Mouse (Mus musculus) heart, adult 2 months (tissue): Measurements from ENCODE around the gene Fyb. TPM values are rescaled to one million over a fixed set of nuclear protein-coding genes. Genes with fewer than 3 reads are reported as not detected.
A peak's percentile ranks its signal among the peaks of the same experiment; 100 is the strongest.

Experiments
- DNase-seq, 2 experiments: peaks; one replicate each; pipeline ENCODE4 v3.0.0; 2021
- H3K27ac ChIP-seq: fragments of 200-600 bp; 2 replicates; pipeline ENCODE4 v1.8.1; 2022
- H3K27me3 ChIP-seq: fragments of 200-500 bp; 2 replicates; pipeline ENCODE4 v1.6.1; 2012; ENCODE audit warnings: mild to moderate bottlenecking, low read length, inconsistent platforms, mixed read lengths; ENCODE audit not compliant: control insufficient read depth, insufficient read depth
- H3K36me3 ChIP-seq: fragments of 200-500 bp; 2 replicates; pipeline ENCODE4 v1.6.1; 2012; ENCODE audit warnings: low read length, inconsistent platforms; ENCODE audit not compliant: control insufficient read depth, insufficient read depth
- H3K4me1 ChIP-seq: fragments of 200-500 bp; 2 replicates; pipeline ENCODE4 v1.6.1; 2011; ENCODE audit warnings: low read length; ENCODE audit not compliant: control insufficient read depth, insufficient read depth
- H3K4me3 ChIP-seq: fragments of 200-600 bp; 2 replicates; pipeline ENCODE4 v1.8.1; 2022
- H3K79me2 ChIP-seq: fragments of 200-500 bp; replicated peaks from 2 replicates; pipeline ENCODE4 v1.6.1; 2012; ENCODE audit warnings: mild to moderate bottlenecking, inconsistent platforms, low read length, moderate library complexity, mixed read lengths; ENCODE audit not compliant: control insufficient read depth, insufficient read depth
- H3K9ac ChIP-seq: fragments of 200-500 bp; 2 replicates; pipeline ENCODE4 v1.6.1; 2012; ENCODE audit warnings: low read depth, mild to moderate bottlenecking, control low read depth, inconsistent platforms, low read length, mixed read lengths
- CTCF ChIP-seq: fragments of 200-600 bp; IDR thresholded peaks from 2 replicates; pipeline ENCODE4 v1.8.1; 2022; ENCODE audit warnings: antibody characterized with exemption, mild to moderate bottlenecking, moderate library complexity
- EP300 ChIP-seq: fragments of 200-500 bp; IDR thresholded peaks from 2 replicates; pipeline ENCODE4 v1.6.1; 2011; ENCODE audit warnings: low read depth, low read length, control low read depth; ENCODE audit not compliant: insufficient read depth
- POLR2A ChIP-seq: fragments of 200-500 bp; IDR thresholded peaks from 2 replicates; pipeline ENCODE4 v1.6.1; 2011; ENCODE audit warnings: mild to moderate bottlenecking, low read depth, low read length, control low read depth; ENCODE audit not compliant: insufficient read depth
- WGBS: fragments of 180-500 bp; shearing (Covaris S2); methylation state at CpG from one replicate; pipeline ENCODE4 v1.1.7; 2018; 5-methylcytosine and 5-hydroxymethylcytosine counted together
- intact Hi-C: fragments of 180-260 bp; cut with DNase I; formaldehyde crosslinking; loops from one replicate; pipeline ENCODE4 v1.15.1; 2025
- polyA plus RNA-seq: library from polyadenylated mRNA; depleted of rRNA; stranded (reverse); fragments of >200 nt; gene quantifications from 2 replicates; pipeline ENCODE4 v1.2.3, GENCODE M21; 2012
- total RNA-seq, 2 experiments: library from RNA; stranded (reverse); gene quantifications; 2 replicates each; pipeline ENCODE4 v1.2.3; 2021

Gene Fyb
- total and polyA plus RNA-seq, 3 experiments, result 4.1 to 45.7 (median 25.2) TPM

DNA sequence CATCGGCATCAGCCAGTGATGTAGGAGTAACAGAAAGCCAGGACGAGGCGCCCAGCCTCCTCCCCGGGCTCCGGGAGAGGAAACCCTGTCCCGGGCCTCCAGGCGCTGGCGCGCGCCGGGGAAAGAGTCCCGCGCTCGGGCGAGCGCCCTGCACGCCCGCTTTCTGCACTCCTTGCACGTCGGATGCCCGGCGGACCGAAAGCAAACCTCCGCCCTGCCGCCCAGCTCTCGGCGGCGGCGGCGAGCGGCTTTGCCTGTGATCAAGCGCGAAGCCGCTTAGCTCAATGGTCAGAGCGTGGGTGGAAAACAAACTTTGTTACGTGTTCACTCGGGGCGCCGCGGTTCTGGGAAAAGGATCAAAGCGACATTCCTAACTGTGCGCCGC, 184.9 kb downstream of the Fyb start:
- intact Hi-C loops, result loop anchor here (5.0 kb wide), 1 partner anchor 165 kb away; the partner anchor contains the start of gene Osmr
- under 1% methylated on average over 43 of the region's 43 CpGs for WGBS
- H3K4me3 ChIP-seq, result peak overlapping the region; percentile 86
- H3K9ac ChIP-seq, result peak overlapping the region; percentile 70
- no peak for TF ChIP-seq CTCF
- no peak for TF ChIP-seq POLR2A
- TF ChIP-seq EP300, result no peak
- H3K79me2 ChIP-seq, result peaks cover 6% of the 10 kb centered on the region
- H3K27me3 ChIP-seq, result no peaks in the 10 kb centered on the region
- peaks cover 5% of the 10 kb centered on the region for H3K4me1 ChIP-seq
- peak; percentile 76 to 78 for DNase-seq
- H3K27ac ChIP-seq, result peak overlapping the region; percentile 87
- peaks cover 6% of the 10 kb centered on the region; the same call in 1 of the 2 replicates for H3K36me3 ChIP-seq

DNA sequence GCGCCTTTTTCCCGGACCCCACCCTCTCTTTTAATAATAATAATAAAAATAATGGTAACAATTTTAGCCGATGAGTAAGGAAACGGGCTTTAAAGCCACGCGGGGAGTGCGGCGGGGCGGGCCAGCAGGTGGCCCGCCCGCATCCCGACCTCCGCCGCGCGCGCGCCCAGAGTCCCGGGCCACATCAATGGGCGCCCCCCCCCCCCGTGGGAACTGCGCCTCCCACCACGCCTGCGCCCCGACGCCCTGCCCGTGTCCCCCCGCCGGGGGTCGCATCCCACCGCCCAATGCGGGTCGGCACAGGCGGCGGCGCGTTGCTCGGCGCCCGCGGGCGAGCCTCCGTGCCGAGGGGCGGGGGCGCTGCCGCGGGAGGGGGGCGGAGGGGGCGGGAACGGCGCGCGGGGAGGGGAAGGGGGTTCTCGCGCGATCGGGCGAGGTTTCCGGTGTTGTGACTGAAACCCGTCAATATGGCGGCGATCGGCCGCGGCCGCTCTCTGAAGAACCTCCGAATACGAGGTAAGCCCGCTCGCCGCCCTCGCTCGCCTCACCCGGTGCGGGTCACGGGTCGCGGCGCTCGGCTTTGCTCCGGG, 185.4 kb downstream of the Fyb start, which contains the start of gene Rictor:
TSS of gene Rictor (plus strand) at position 444 of the 590 bp plus-strand sequence.
- H3K36me3 ChIP-seq, result peaks cover 7% of the 10 kb centered on the region
- peaks cover 7% of the 10 kb centered on the region for H3K79me2 ChIP-seq
- H3K27ac ChIP-seq, result peak within 1 kb of the TSS; percentile 87
- TF ChIP-seq EP300 (no peak), POLR2A (peak; percentile 60; the same call in 1 of the 2 replicates), CTCF (0 out of 2 replicates have a peak, but pooled peaks have one; percentile 11)
- H3K9ac ChIP-seq, result peak within 1 kb of the TSS; percentile 100
- peak; percentile 88 to 90 for DNase-seq
- H3K4me3 ChIP-seq, result peak within 1 kb of the TSS; percentile 86
- peaks cover 6% of the 10 kb centered on the region for H3K4me1 ChIP-seq
- under 1% methylated on average over 51 of the region's 82 CpGs for WGBS
- intact Hi-C loops, result loop anchor here (5.0 kb wide), 1 partner anchor 164 kb away; the partner anchor contains the start of gene Osmr
- H3K27me3 ChIP-seq, result no peaks in the 10 kb centered on the region

DNA sequence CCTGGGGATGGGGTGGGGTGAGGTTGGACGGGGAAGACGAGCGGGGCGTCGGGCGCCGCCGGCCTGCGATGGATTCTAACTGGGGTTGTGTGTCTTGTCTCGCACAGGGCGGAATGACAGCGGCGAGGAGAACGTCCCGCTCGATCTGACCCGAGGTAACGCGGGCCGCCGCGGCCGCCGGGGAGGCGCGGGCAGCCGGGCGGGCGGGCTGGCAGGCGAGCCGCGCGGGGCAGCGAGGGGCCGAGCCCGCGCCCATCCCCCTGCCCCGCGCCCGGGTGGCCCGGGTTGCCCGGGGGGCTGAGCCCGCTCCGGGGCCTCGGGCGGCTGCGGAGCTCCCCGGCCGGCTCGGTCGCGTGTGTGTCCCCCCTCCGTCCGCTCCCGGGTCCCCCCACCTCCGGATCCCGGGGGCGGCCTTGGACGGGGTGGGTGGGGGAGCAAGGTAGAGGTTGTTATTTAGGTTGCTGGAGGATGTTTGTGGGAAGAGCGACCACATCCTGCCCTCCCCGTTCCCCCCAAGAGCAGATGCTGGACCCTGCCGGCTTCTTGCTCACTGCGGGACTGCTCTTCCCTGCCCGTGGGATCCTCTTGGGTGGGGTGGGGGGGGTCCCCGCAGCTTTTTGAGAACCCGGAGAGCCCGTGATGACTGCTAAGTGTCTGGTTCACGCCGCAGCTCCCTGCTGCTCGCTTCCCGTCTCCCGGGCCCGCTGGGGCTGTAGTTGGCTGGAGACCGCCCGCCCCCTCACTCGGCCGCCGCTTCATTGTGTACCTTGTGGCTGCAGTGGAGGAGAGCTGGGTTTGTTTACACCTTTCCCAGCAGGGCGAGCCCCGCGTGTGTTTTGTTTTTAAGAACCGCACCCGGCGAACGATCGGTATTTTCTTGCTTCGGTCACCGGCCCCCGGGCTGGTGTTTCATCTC, 186.1 kb downstream of the Fyb start:
- peaks cover 13% of the 10 kb centered on the region for H3K36me3 ChIP-seq
- no peaks in the 10 kb centered on the region for H3K27me3 ChIP-seq
- TF ChIP-seq EP300, result no peak
- no peak for TF ChIP-seq CTCF
- TF ChIP-seq POLR2A, result no peak
- peak overlapping the region; percentile 100 for H3K9ac ChIP-seq
- H3K4me3 ChIP-seq, result peak overlapping the region; percentile 86
- under 1% methylated on average over 72 of the region's 89 CpGs for WGBS
- H3K4me1 ChIP-seq, result peaks cover 6% of the 10 kb centered on the region
- peak; percentile 42 to 52 for DNase-seq
- peaks cover 7% of the 10 kb centered on the region for H3K79me2 ChIP-seq
- H3K27ac ChIP-seq, result peak overlapping the region; percentile 87
- intact Hi-C loops, result loop anchor here (5.0 kb wide), 1 partner anchor 164 kb away; the partner anchor contains the start of gene Osmr

DNA sequence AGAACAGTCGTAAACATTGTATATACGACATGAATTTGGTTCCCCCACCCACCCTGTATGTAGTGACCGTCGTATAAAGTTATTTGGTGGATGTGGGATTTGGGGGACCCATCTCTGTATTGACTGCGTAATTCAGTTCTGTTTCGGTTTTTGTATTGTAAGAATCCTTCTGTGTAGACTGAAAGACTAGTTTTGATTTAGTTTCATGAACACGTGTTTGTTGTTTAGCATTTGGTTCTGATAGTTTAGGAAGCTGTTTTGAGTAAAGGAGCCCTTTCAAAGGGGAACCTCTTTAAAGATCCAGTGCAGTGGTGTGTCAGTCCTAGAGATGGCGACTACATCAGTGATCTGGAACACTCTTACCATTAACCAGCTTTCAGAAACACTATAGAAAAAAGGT, 187.0 kb downstream of the Fyb start:
- intact Hi-C loops, result loop anchor here (5.0 to 10.0 kb wide), 3 partner anchors 38 to 415 kb away; partner anchors contain the start of gene Osmr
- peaks cover 7% of the 10 kb centered on the region for H3K79me2 ChIP-seq
- DNase-seq, result no peak
- no peaks in the 10 kb centered on the region for H3K27me3 ChIP-seq
- peak overlapping the region; percentile 86 for H3K4me3 ChIP-seq
- peaks cover 7% of the 10 kb centered on the region for H3K4me1 ChIP-seq
- peak overlapping the region; percentile 100 for H3K9ac ChIP-seq
- peaks cover 13% of the 10 kb centered on the region for H3K36me3 ChIP-seq
- 34% methylated on average over 8 of the region's 8 CpGs for WGBS
- TF ChIP-seq POLR2A (no peak), CTCF (no peak), EP300 (no peak)
- H3K27ac ChIP-seq, result no peak overlapping the region

DNA sequence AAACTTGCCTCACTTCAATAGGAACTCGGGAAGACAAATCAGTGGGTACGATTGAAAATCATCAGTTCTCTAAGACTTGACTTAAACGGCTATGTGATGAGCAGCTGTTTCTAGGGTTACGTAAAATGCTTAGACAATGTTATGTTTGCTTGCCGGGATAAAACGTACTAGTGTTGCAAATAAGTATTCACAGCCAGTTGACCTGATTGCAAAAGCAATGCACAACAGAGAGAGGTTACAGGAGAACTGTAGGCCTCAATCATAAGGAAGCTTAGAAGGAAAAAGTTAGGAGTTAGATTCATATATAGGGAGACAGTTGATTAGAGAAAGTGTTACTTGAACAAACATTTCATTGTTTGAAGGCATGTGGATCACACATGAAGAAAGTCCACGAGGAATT, 187.7 kb downstream of the Fyb start:
- H3K36me3 ChIP-seq, result peaks cover 13% of the 10 kb centered on the region
- H3K27me3 ChIP-seq, result no peaks in the 10 kb centered on the region
- WGBS, result 64% methylated on average over 7 of the region's 7 CpGs
- intact Hi-C loops, result loop anchor here (5.0 to 10.0 kb wide), 2 partner anchors 37 to 414 kb away; no protein-coding TSS in a partner anchor
- peaks cover 8% of the 10 kb centered on the region for H3K4me1 ChIP-seq
- no peak for DNase-seq
- H3K79me2 ChIP-seq, result peaks cover 7% of the 10 kb centered on the region
- no peak overlapping the region for H3K27ac ChIP-seq
- no peak for TF ChIP-seq CTCF
- TF ChIP-seq POLR2A, result no peak
- no peak for TF ChIP-seq EP300
- no peak overlapping the region for H3K9ac ChIP-seq
- H3K4me3 ChIP-seq, result no peak overlapping the region
